8 mouse cellular contexts compared by ENCODE assay signal in the genomic region with DNA sequence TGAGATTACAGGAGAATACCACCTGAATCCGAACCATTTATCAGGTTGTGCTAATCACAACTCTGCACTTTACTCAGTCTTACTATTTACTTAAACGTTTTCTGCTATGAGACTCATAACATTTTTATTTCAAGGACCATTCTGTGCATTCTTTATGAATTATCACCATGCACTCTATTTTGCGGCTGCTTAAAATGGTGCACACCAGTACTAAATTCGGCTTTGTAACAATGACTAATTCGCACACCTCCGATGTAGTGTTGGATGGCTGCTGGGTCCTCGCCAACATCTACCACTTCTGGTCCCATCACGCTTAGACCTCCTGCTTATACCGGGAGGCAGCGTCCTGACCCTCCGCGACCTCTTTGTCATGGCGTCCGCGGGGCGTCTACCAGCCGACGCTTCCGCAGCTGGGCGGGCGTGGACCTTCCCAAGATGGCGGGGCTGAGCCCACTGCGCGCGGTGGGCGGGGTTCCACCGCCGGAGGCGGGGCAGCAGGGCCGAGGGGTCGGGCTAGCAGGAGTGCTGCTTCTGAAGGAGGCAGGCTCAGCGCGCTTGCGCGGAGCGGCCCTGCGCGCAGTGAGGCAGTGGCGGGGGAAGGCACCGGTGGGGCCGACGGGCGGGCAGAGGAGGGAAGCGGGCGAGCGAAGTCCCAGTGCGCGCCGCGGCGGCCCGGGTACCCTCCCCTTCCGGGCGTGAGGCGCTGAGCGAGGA. TPM values are rescaled to one million over a fixed set of nuclear protein-coding genes. Genes with fewer than 3 reads are reported as not detected.
DNase-seq lines count a peak whose midpoint lies in the region; ATAC-seq lines count a peak whose summit lies in the region.

TSS of gene Ube2g1 (plus strand) at position 590 of the 714 bp plus-strand sequence.

- H3K27me3 ChIP-seq in intestine, embryonic 14.5 days (replicated peaks; ENCODE audit: control insufficient read depth, insufficient read depth, low read length): no peaks in the 10 kb centered on the region

- H3K9me3 ChIP-seq in intestine, embryonic 14.5 days (ENCODE audit: control insufficient read depth, low read length): no peaks in the 10 kb centered on the region

- peak; percentile 96 to 97 for DNase-seq in adrenal gland, adult 18-20 months (ENCODE audit: low spot score in 2 of 2)
- DNase-seq in embryo, embryonic 11 days: peak; percentile 99
- peak; percentile 100 for DNase-seq in gastrocnemius, postnatal 25 days
- peak; percentile 98 for DNase-seq in intestine, embryonic 14.5 days (ENCODE audit: low spot score)
- DNase-seq in left cerebral cortex, postnatal 14 days (ENCODE audit: low spot score in 2 of 2): peak; percentile 97 to 98
- DNase-seq in mesoderm, embryonic 11.5 days (ENCODE audit: low read depth, low spot score): peak; percentile 99
- DNase-seq in right cerebral cortex, postnatal 36 days (ENCODE audit: low spot score in 2 of 2): peak; percentile 96 to 97
- DNase-seq in yolk sac, embryonic 10.5 days (ENCODE audit: low spot score): peak; percentile 99

- H3K4me3 ChIP-seq in intestine, embryonic 14.5 days (ENCODE audit: low read depth, low read length): peak within 1 kb of the TSS; percentile 95

- peak; percentile 91 for ATAC-seq in intestine, embryonic 14.5 days (replicated peaks; ENCODE audit: low FRiP score, low TSS enrichment, low read depth)

- H3K27ac ChIP-seq in intestine, embryonic 14.5 days (ENCODE audit: low read depth): peak within 1 kb of the TSS; percentile 98

- peak within 1 kb of the TSS; percentile 96 for H3K9ac ChIP-seq in intestine, embryonic 14.5 days (ENCODE audit: low read length)

- H3K36me3 ChIP-seq in intestine, embryonic 14.5 days (ENCODE audit: control insufficient read depth, insufficient read depth, low read length): no peaks in the 10 kb centered on the region

- peaks cover 11% of the 10 kb centered on the region for H3K4me1 ChIP-seq in intestine, embryonic 14.5 days (replicated peaks; ENCODE audit: control insufficient read depth, insufficient read depth, low read length)

- peak within 1 kb of the TSS; percentile 69 for H3K4me2 ChIP-seq in intestine, embryonic 14.5 days (ENCODE audit: low read length)

- intact Hi-C loops in left cerebral cortex, postnatal 14 days (cut with DNase I): no loop called here

- 3% methylated on average over 50 of the region's 56 CpGs for WGBS in intestine, embryonic 14.5 days

RNA-seq across cellular contexts. Expression of gene Ube2g1, which starts in this region (rescaled TPM):
- 10 to 100 TPM; 33.1 to 43.8 TPM for total RNA-seq in adrenal gland, adult 18-20 months (2021)
- 10 to 100 TPM; 74.3 to 77.4 TPM for total RNA-seq in gastrocnemius, postnatal 25 days (2021)
- polyA plus RNA-seq in intestine, embryonic 14.5 days (2014; fragmentation: Nextera tagmentation; extraction: Ambion mirVana): 62.9 and 66.9 TPM in 2 replicates
- 10 to 100 TPM; 54.1 to 60.1 TPM for total RNA-seq in left cerebral cortex, postnatal 14 days (2021)

Comparison
In these comparisons a context has a peak if more than half of its experiments do, and no peak if none do; other contexts are left out.
1. Peak in every context shown above with its lines: DNase-seq, ATAC-seq, H3K4me3 ChIP-seq and H3K27ac ChIP-seq.